Mouse (Mus musculus) bone marrow macrophage, adult 2 months (primary cell): ENCODE measurements around the gene Gtf2e1.

Experiments used
- CTCF ChIP-seq: IDR thresholded peaks from 2 replicates; pipeline ENCODE4 v1.5.1; 2012; ENCODE audit warnings: low read depth, mild to moderate bottlenecking, low read length, moderate library complexity
- POLR2A ChIP-seq: IDR thresholded peaks from 2 replicates; pipeline ENCODE4 v1.6.1; 2012; ENCODE audit warnings: mild to moderate bottlenecking, low read depth, low read length, borderline replicate concordance

- TF ChIP-seq POLR2A (no peak), CTCF (no peak)
Measured at GRCm38 (mm10) chr16:37462886-37463285, 76.7 kb downstream of the Gtf2e1 start.
